Mouse (Mus musculus): Measurements from ENCODE around the gene Dazap1.

DNA sequence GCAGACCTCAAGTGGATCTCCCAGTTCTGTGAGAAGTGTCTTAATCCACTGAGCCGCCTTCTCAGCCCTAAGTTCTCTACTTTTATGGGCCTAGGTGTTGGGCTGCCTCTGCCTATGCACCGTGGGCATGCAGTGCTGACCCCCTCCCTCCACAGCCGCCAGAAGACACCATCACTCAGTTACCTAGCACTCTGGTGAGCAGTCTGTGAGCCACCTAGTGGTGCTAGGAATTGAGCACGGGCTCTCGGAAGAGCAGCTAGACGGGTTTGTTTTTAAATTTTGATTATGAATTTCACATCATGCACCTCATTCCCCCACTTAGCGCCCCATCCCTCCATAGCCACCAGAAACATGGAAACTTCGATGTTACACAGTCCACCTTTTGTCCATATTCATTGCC, 27.4 kb downstream of the Dazap1 start:
- no peak for TF ChIP-seq ZNF384 (IDR thresholded peaks at IDR 0.05; ENCODE audit: low read depth, low read length)
- TF ChIP-seq HCFC1 (IDR thresholded peaks at IDR 0.05; ENCODE audit: borderline replicate concordance, insufficient read depth, low read length) = no peak
- TF ChIP-seq CHD2 (IDR thresholded peaks at IDR 0.05; ENCODE audit: low read depth, low read length) = no peak
- TF ChIP-seq MAFK (IDR thresholded peaks at IDR 0.05; ENCODE audit: insufficient read depth, low read depth, low read length) = no peak

Data from ES-E14 (cell line).